Mouse (Mus musculus) central nervous system, embryonic 18 days (tissue): Measurements from ENCODE around the gene 9230113P08Rik. TPM values are rescaled to one million over a fixed set of nuclear protein-coding genes. Genes with fewer than 3 reads are reported as not detected.

Source experiments
- polyA plus RNA-seq: library from polyadenylated mRNA; depleted of rRNA; stranded (reverse); fragments of >200 nt; gene quantifications from 2 replicates; pipeline ENCODE4 v1.2.3, GENCODE M21; 2012; rRNA removed

9230113P08Rik gene
- polyA plus RNA-seq: not detected in 2 replicates

DNA sequence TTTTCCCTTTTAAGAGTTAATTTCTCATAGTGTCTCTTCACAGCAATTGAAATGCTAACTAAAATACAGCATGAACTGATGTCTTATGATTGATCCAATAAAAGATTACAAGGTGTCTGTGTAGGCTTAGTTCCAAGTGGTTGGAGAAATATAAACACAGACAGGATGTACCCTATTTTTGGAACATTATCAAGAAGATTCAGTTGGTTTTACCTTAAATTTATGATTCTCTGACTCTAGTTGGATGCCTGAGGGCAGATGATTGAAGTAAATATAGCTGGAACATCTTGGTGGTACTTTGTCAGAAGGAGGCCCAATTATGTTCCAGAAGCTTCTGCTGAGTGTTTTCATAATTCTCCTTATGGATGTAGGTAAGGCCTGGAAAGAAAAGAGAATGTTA lies at the start of gene 9230113P08Rik:
9230113P08Rik (plus strand) TSS at position 301 of the 400 bp plus-strand sequence.

Other genes with a start within 250 kb of the 9230113P08Rik start
- not detected in 2 replicates for gene Pate1, start 221.0 kb upstream of the 9230113P08Rik start, polyA plus RNA-seq
- not detected in 2 replicates for gene Gm17677, start 167.4 kb upstream of the 9230113P08Rik start, polyA plus RNA-seq
- not detected in 2 replicates for gene Gm17727, start 130.3 kb upstream of the 9230113P08Rik start, polyA plus RNA-seq
- gene Gm27235, start 118.3 kb upstream of the 9230113P08Rik start, polyA plus RNA-seq: not detected in 2 replicates
- not detected in 2 replicates for gene D730048I06Rik, start 118.3 kb upstream of the 9230113P08Rik start, polyA plus RNA-seq
- not detected in 2 replicates for gene 9230110F15Rik, start 64.3 kb upstream of the 9230113P08Rik start, polyA plus RNA-seq
- not detected in 2 replicates for gene Gm5916, start 220.4 kb downstream of the 9230113P08Rik start, polyA plus RNA-seq